Mouse (Mus musculus) gastrocnemius, adult 2 months (tissue): ENCODE results near the gene Wwc2. TPM values are rescaled to one million over a fixed set of nuclear protein-coding genes. Genes with fewer than 3 reads are reported as not detected.
A peak's percentile ranks its signal among the peaks of the same experiment; 100 is the strongest.

Experiments
- DNase-seq: peaks from one replicate; pipeline ENCODE4 v3.0.0; 2022
- H3K27ac ChIP-seq: fragments of 200-600 bp; 2 replicates; pipeline ENCODE4 v1.8.1; 2022; ENCODE audit warnings: mild to moderate bottlenecking
- H3K4me3 ChIP-seq: fragments of 200-600 bp; 2 replicates; pipeline ENCODE4 v1.8.1; 2022; ENCODE audit warnings: mild to moderate bottlenecking, moderate library complexity
- CTCF ChIP-seq: fragments of 200-600 bp; IDR thresholded peaks from 2 replicates; pipeline ENCODE4 v1.8.1; 2022; ENCODE audit warnings: antibody characterized with exemption, mild to moderate bottlenecking, moderate library complexity
- intact Hi-C: fragments of 180-260 bp; cut with DNase I; formaldehyde crosslinking; loops from one replicate; pipeline ENCODE4 v1.15.1; 2025
- total RNA-seq, 2 experiments: library from RNA; stranded (reverse); gene quantifications; 2 replicates each; pipeline ENCODE4 v1.2.3; 2021

The Wwc2 gene
- total RNA-seq, 2 experiments from 2014 or later: 5.0 to 8.3 TPM

- H3K27ac ChIP-seq: no peak overlapping the region
- no peak for TF ChIP-seq CTCF
- intact Hi-C loops: no loop called here
- no peak for DNase-seq
- H3K4me3 ChIP-seq: no peak overlapping the region
Observed at GRCm38 (mm10) chr8:47985644-47986043, 5.1 kb downstream of the Wwc2 start.

- DNase-seq: no peak
- Histone ChIP-seq H3K4me3 (no peak overlapping the region), H3K27ac (no peak overlapping the region)
- TF ChIP-seq CTCF: no peak
- intact Hi-C loops: no loop called here
Observed at GRCm38 (mm10) chr8:47985243-47985642, 5.5 kb downstream of the Wwc2 start.

GRCm38 (mm10) chr8:47981075-47981474 is 9.6 kb downstream of the Wwc2 start:
- Histone ChIP-seq H3K27ac (no peak overlapping the region), H3K4me3 (no peak overlapping the region)
- intact Hi-C loops: no loop called here
- no peak for TF ChIP-seq CTCF
- DNase-seq: no peak

- TF ChIP-seq CTCF: no peak
- intact Hi-C loops: no loop called here
- H3K27ac ChIP-seq: no peak overlapping the region
- no peak overlapping the region for H3K4me3 ChIP-seq
- DNase-seq: no peak
Observed at GRCm38 (mm10) chr8:47979876-47980275, 10.8 kb downstream of the Wwc2 start.

GRCm38 (mm10) chr8:47978755-47979154 is 12.0 kb downstream of the Wwc2 start:
- no peak overlapping the region for H3K4me3 ChIP-seq
- no peak overlapping the region for H3K27ac ChIP-seq
- peak; percentile 62 for TF ChIP-seq CTCF
- intact Hi-C loops: no loop called here
- DNase-seq: peak; percentile 36

GRCm38 (mm10) chr8:47974963-47975314 is 15.8 kb downstream of the Wwc2 start:
- DNase-seq: no peak
- intact Hi-C loops: loop anchor here (2.0 kb wide), 1 partner anchor 14 kb away; no protein-coding TSS in a partner anchor
- peak overlapping the region; percentile 80 for H3K27ac ChIP-seq

GRCm38 (mm10) chr8:47974138-47974962 is 16.4 kb downstream of the Wwc2 start:
- DNase-seq: peak; percentile 85
- peak overlapping the region; percentile 80 for H3K27ac ChIP-seq
- TF ChIP-seq CTCF: no peak
- peak overlapping the region; percentile 71 for H3K4me3 ChIP-seq
- intact Hi-C loops: loop anchor here (2.0 kb wide), 1 partner anchor 14 kb away; no protein-coding TSS in a partner anchor

More at GRCm38 (mm10) chr8:47974963-47975314, 15.8 kb downstream of the Wwc2 start:
- peak overlapping the region; percentile 71 for H3K4me3 ChIP-seq
- no peak for TF ChIP-seq CTCF

- no peak overlapping the region for H3K27ac ChIP-seq
- no peak for DNase-seq
- intact Hi-C loops: no loop called here
- H3K4me3 ChIP-seq: no peak overlapping the region
- TF ChIP-seq CTCF: no peak
Observed at GRCm38 (mm10) chr8:47971121-47971520, 19.6 kb downstream of the Wwc2 start.

- no peak for DNase-seq
- no peak overlapping the region for H3K27ac ChIP-seq
- intact Hi-C loops: no loop called here
- TF ChIP-seq CTCF: no peak
- no peak overlapping the region for H3K4me3 ChIP-seq
Observed at GRCm38 (mm10) chr8:47970576-47970975, 20.1 kb downstream of the Wwc2 start.

GRCm38 (mm10) chr8:47967045-47967920 is 23.4 kb downstream of the Wwc2 start:
- TF ChIP-seq CTCF: no peak
- Histone ChIP-seq H3K27ac (no peak overlapping the region), H3K4me3 (no peak overlapping the region)
- no peak for DNase-seq
- intact Hi-C loops: no loop called here

GRCm38 (mm10) chr8:47962484-47962883 is 28.2 kb downstream of the Wwc2 start:
- Histone ChIP-seq H3K27ac (no peak overlapping the region), H3K4me3 (no peak overlapping the region)
- TF ChIP-seq CTCF: no peak
- no peak for DNase-seq
- intact Hi-C loops: no loop called here

- no peak for TF ChIP-seq CTCF
- Histone ChIP-seq H3K27ac (no peak overlapping the region), H3K4me3 (no peak overlapping the region)
- intact Hi-C loops: no loop called here
- DNase-seq: peak; percentile 54
Observed at GRCm38 (mm10) chr8:47962005-47962404, 28.7 kb downstream of the Wwc2 start.

- intact Hi-C loops: loop anchor here (10.0 kb wide), 1 partner anchor 47 kb away; no protein-coding TSS in a partner anchor
- no peak for DNase-seq
- Histone ChIP-seq H3K4me3 (no peak overlapping the region), H3K27ac (no peak overlapping the region)
- TF ChIP-seq CTCF: no peak
Observed at GRCm38 (mm10) chr8:47957560-47957959, 33.2 kb downstream of the Wwc2 start.
